Mouse (Mus musculus) neural tube, embryonic 12.5 days (tissue): ENCODE results near the gene Tmem248. TPM values are rescaled to one million over a fixed set of nuclear protein-coding genes. Genes with fewer than 3 reads are reported as not detected.
A peak's percentile ranks its signal among the peaks of the same experiment; 100 is the strongest.

ENCODE experiments used
- ATAC-seq: fragments of 200-750 bp; cut with Nextera tagmentation; 2 replicates; pipeline ENCODE4 v1.8.0; 2017; ENCODE audit warnings: low read depth, mild to moderate bottlenecking, moderate TSS enrichment, moderate library complexity; ENCODE audit not compliant: low FRiP score
- H3K27ac ChIP-seq: fragments of 300-500 bp; sonication (generic); 2 replicates; pipeline ENCODE4 v1.5.1; 2016
- H3K27me3 ChIP-seq: fragments of 300-500 bp; sonication (generic); replicated peaks from 2 replicates; pipeline ENCODE4 v1.6.1; 2016; ENCODE audit warnings: mild to moderate bottlenecking
- H3K36me3 ChIP-seq: fragments of 300-500 bp; sonication (generic); 2 replicates; pipeline ENCODE4 v1.6.1; 2016; ENCODE audit warnings: mild to moderate bottlenecking
- H3K4me1 ChIP-seq: fragments of 300-500 bp; sonication (generic); 2 replicates; pipeline ENCODE4 v1.6.1; 2016
- H3K4me2 ChIP-seq: fragments of 300-500 bp; sonication (generic); replicated peaks from 2 replicates; pipeline ENCODE4 v1.6.1; 2016; ENCODE audit warnings: mild to moderate bottlenecking
- H3K4me3 ChIP-seq: fragments of 300-500 bp; sonication (generic); 2 replicates; pipeline ENCODE4 v1.5.1; 2016
- H3K9ac ChIP-seq: fragments of 300-500 bp; sonication (generic); 2 replicates; pipeline ENCODE4 v1.6.1; 2016; ENCODE audit warnings: mild to moderate bottlenecking
- H3K9me3 ChIP-seq: fragments of 300-500 bp; sonication (generic); 2 replicates; pipeline ENCODE4 v1.6.1; 2016; ENCODE audit warnings: mild to moderate bottlenecking
- WGBS: fragments of 180-500 bp; shearing (Covaris S2); methylation state at CpG from one replicate; pipeline ENCODE4 v1.1.7; 2016; 5-methylcytosine and 5-hydroxymethylcytosine counted together
- polyA plus RNA-seq: library from polyadenylated mRNA; unstranded; fragments of >200 nt; fragmentation: Nextera tagmentation; extraction: Ambion mirVana; gene quantifications from 2 replicates; pipeline ENCODE4 v1.2.1, GENCODE M21; 2016

Tmem248 gene
- polyA plus RNA-seq, 1 experiment from 2014 or later = 31.6 TPM

GRCm38 (mm10) chr5:130185312-130185711 is 31.6 kb upstream of the Tmem248 start:
- ATAC-seq = no peak
- no peak overlapping the region for H3K27ac ChIP-seq
- peaks cover 15% of the 10 kb centered on the region; the same call in 1 of the 2 replicates for H3K36me3 ChIP-seq
- H3K9me3 ChIP-seq = no peaks in the 10 kb centered on the region
- 90% methylated on average over 6 of the region's 6 CpGs for WGBS
- H3K4me3 ChIP-seq = no peak overlapping the region
- H3K27me3 ChIP-seq = no peaks in the 10 kb centered on the region
- no peak overlapping the region for H3K9ac ChIP-seq
- no peaks in the 10 kb centered on the region for H3K4me1 ChIP-seq
- H3K4me2 ChIP-seq = no peak overlapping the region

DNA sequence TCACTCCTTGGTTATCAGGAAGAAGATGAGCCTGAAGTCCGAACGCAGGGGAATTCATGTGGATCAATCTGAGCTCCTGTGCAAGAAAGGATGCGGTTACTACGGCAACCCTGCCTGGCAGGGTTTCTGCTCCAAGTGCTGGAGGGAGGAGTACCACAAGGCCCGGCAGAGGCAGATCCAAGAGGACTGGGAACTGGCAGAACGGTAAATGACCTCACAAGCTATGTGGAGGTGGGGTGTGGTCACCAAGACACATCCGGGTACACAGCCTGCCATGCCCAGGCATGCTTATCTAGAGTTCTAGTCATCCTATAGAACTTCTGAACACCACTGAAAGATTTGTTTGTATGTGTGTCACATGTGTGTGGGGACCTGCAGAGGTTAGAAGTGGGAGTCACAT is 29.5 kb upstream of the Tmem248 start:
- no peaks in the 10 kb centered on the region for H3K27me3 ChIP-seq
- no peaks in the 10 kb centered on the region for H3K4me1 ChIP-seq
- no peak overlapping the region for H3K4me3 ChIP-seq
- peaks cover 28% of the 10 kb centered on the region for H3K36me3 ChIP-seq
- no peak overlapping the region for H3K9ac ChIP-seq
- no peaks in the 10 kb centered on the region for H3K9me3 ChIP-seq
- WGBS = 62% methylated on average over 7 of the region's 7 CpGs
- peak overlapping the region; percentile 23; the same call in 1 of the 2 replicates for H3K27ac ChIP-seq
- ATAC-seq = no peak
- H3K4me2 ChIP-seq = no peak overlapping the region

DNA sequence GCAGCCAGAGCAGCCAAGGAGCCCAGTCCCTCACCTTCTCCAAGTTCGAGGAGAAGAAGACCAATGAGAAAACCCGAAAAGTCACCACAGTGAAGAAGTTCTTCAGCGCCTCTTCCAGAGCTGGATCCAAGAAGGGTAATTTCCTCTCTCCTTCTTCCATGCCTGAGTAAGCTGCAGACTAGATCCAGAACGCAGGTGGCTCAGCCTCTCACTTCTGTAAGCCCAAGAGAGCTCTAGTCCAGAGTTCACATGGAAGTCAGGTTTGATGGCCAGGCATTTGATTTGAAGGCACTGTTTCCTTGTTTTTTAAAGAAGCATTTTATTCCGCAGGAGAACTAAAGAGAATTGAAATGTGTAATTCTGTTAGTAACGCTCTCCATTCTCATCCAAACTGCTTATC is 26.0 kb upstream of the Tmem248 start:
- H3K9ac ChIP-seq = no peak overlapping the region
- no peak overlapping the region for H3K27ac ChIP-seq
- H3K4me3 ChIP-seq = no peak overlapping the region
- H3K4me2 ChIP-seq = no peak overlapping the region
- H3K36me3 ChIP-seq = peaks cover 41% of the 10 kb centered on the region
- no peak for ATAC-seq
- no peaks in the 10 kb centered on the region for H3K4me1 ChIP-seq
- no peaks in the 10 kb centered on the region for H3K9me3 ChIP-seq
- WGBS = 91% methylated on average over 6 of the region's 6 CpGs
- H3K27me3 ChIP-seq = no peaks in the 10 kb centered on the region

GRCm38 (mm10) chr5:130191865-130192264 is 25.0 kb upstream of the Tmem248 start:
- Histone ChIP-seq H3K9me3 (no peaks in the 10 kb centered on the region), H3K4me3 (no peak overlapping the region), H3K27ac (no peak overlapping the region), H3K4me1 (no peaks in the 10 kb centered on the region), H3K9ac (no peak overlapping the region), H3K27me3 (no peaks in the 10 kb centered on the region), H3K36me3 (peaks cover 41% of the 10 kb centered on the region), H3K4me2 (no peak overlapping the region)
- no peak for ATAC-seq
- 86% methylated on average over 6 of the region's 6 CpGs for WGBS

DNA sequence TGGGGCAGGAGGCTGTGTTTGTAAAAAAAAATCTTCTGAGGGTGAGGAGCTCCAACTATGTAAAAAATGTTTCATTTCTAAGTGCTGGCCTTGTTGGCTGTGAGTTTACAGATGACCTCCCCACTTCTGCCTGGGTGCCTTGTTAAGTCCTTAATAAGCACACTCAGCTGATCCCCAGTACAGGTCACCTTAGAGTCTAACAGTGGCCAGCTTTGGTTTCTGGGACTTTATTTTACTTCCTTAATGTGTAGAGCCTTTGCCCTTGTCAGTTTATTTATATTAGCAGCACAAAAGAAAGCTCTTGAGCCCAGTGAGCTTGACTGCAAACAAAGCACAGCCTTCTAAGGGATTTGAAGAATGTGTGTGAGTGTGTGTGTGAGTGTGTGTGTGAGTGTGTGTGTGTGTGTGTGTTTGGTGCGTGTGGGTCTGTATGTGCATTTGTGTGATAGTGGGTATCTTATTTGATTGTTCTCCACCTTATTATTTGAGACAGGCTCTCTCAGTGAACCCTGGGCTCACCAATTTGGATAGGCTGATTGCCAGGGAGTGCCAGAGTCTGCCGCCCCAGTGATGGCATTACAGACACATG is 24.4 kb upstream of the Tmem248 start:
- Histone ChIP-seq H3K27ac (no peak overlapping the region), H3K9ac (no peak overlapping the region), H3K4me1 (no peaks in the 10 kb centered on the region), H3K9me3 (no peaks in the 10 kb centered on the region), H3K4me2 (no peak overlapping the region), H3K27me3 (no peaks in the 10 kb centered on the region), H3K4me3 (no peak overlapping the region), H3K36me3 (peaks cover 43% of the 10 kb centered on the region)
- no peak for ATAC-seq
- WGBS = 81% methylated on average over 2 of the region's 2 CpGs

GRCm38 (mm10) chr5:130193760-130194159 is 23.1 kb upstream of the Tmem248 start:
- no peaks in the 10 kb centered on the region for H3K27me3 ChIP-seq
- no peaks in the 10 kb centered on the region for H3K9me3 ChIP-seq
- H3K4me1 ChIP-seq = no peaks in the 10 kb centered on the region
- no peak overlapping the region for H3K27ac ChIP-seq
- 90% methylated on average over 3 of the region's 3 CpGs for whole genome bisulfite sequencing
- ATAC-seq = no peak
- no peak overlapping the region for H3K4me3 ChIP-seq
- H3K4me2 ChIP-seq = no peak overlapping the region
- H3K9ac ChIP-seq = no peak overlapping the region
- peaks cover 55% of the 10 kb centered on the region for H3K36me3 ChIP-seq

- Histone ChIP-seq H3K9ac (no peak overlapping the region), H3K4me2 (no peak overlapping the region), H3K27me3 (no peaks in the 10 kb centered on the region), H3K4me3 (no peak overlapping the region), H3K4me1 (no peaks in the 10 kb centered on the region), H3K36me3 (peaks cover 47% of the 10 kb centered on the region), H3K9me3 (no peaks in the 10 kb centered on the region), H3K27ac (no peak overlapping the region)
- no peak for ATAC-seq
- WGBS = 71% methylated on average over 1 of the region's 1 CpGs
Measured at GRCm38 (mm10) chr5:130196307-130196706, 20.6 kb upstream of the Tmem248 start.

GRCm38 (mm10) chr5:130197454-130197853 is 19.4 kb upstream of the Tmem248 start:
- Histone ChIP-seq H3K9ac (no peak overlapping the region), H3K9me3 (no peaks in the 10 kb centered on the region), H3K27ac (no peak overlapping the region), H3K4me1 (no peaks in the 10 kb centered on the region), H3K27me3 (no peaks in the 10 kb centered on the region), H3K4me2 (no peak overlapping the region), H3K36me3 (peaks cover 41% of the 10 kb centered on the region), H3K4me3 (no peak overlapping the region)
- 85% methylated on average over 3 of the region's 3 CpGs for WGBS
- no peak for ATAC-seq

- H3K4me1 ChIP-seq = no peaks in the 10 kb centered on the region
- H3K4me3 ChIP-seq = no peak overlapping the region
- ATAC-seq = no peak
- H3K27me3 ChIP-seq = no peaks in the 10 kb centered on the region
- peaks cover 40% of the 10 kb centered on the region for H3K36me3 ChIP-seq
- no peak overlapping the region for H3K27ac ChIP-seq
- no peaks in the 10 kb centered on the region for H3K9me3 ChIP-seq
- no peak overlapping the region for H3K4me2 ChIP-seq
- WGBS = 89% methylated on average over 7 of the region's 7 CpGs
- H3K9ac ChIP-seq = no peak overlapping the region
Measured at GRCm38 (mm10) chr5:130197981-130198380, 18.9 kb upstream of the Tmem248 start.

DNA sequence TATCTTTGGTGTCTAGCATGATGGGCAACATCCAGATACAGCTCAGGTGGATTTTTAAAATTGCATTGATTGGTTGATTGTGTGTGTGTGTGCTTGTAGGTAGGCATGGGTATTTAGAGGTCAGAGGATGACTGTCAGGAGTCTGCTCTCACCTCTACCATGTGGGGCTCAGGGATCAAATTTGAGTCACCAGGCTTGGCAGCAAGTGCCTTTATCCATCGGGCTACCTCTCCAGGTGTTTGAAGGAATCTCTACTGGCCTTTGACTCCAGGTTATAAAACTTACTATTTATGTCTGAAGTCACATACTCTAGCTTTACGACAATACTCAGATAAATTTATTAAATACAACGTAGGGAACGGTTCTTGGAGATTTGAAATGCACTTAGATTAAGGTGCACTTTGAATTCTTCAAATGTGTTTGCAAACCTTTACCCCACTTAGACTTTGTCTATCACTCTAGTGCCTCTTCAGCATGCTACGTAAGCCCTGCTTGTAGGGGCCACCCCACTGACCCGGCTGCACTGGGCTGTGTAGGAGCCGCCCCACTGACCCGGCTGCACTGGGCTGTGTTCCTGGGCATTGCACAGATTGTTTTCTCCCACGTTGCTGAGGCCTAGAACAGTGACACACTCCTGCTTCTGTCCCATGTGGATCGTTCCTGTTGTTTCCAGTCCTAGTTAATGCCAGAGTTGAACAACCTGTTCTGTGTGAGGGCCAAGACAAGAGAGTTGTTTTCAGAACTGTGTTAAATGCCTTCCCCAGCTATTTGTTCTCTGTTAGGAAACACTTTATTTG is 16.4 kb upstream of the Tmem248 start:
- Histone ChIP-seq H3K27me3 (no peaks in the 10 kb centered on the region), H3K4me2 (no peak overlapping the region), H3K36me3 (peaks cover 39% of the 10 kb centered on the region), H3K4me1 (no peaks in the 10 kb centered on the region), H3K4me3 (no peak overlapping the region), H3K9ac (no peak overlapping the region), H3K9me3 (no peaks in the 10 kb centered on the region), H3K27ac (no peak overlapping the region)
- 89% methylated on average over 10 of the region's 10 CpGs for WGBS
- no peak for ATAC-seq

GRCm38 (mm10) chr5:130203948-130204347 is 12.9 kb upstream of the Tmem248 start:
- 93% methylated on average over 4 of the region's 4 CpGs for WGBS
- peaks cover 32% of the 10 kb centered on the region for H3K36me3 ChIP-seq
- no peak overlapping the region for H3K4me3 ChIP-seq
- H3K4me1 ChIP-seq = no peaks in the 10 kb centered on the region
- no peak overlapping the region for H3K4me2 ChIP-seq
- no peaks in the 10 kb centered on the region for H3K27me3 ChIP-seq
- no peak for ATAC-seq
- H3K9ac ChIP-seq = no peak overlapping the region
- H3K9me3 ChIP-seq = no peaks in the 10 kb centered on the region
- H3K27ac ChIP-seq = no peak overlapping the region

- no peak overlapping the region for H3K27ac ChIP-seq
- H3K27me3 ChIP-seq = no peaks in the 10 kb centered on the region
- no peaks in the 10 kb centered on the region for H3K4me1 ChIP-seq
- no peak overlapping the region for H3K9ac ChIP-seq
- no peak overlapping the region for H3K4me3 ChIP-seq
- peaks cover 38% of the 10 kb centered on the region for H3K36me3 ChIP-seq
- no peak overlapping the region for H3K4me2 ChIP-seq
- ATAC-seq = no peak
- no peaks in the 10 kb centered on the region for H3K9me3 ChIP-seq
- 86% methylated on average over 6 of the region's 6 CpGs for WGBS
Measured at GRCm38 (mm10) chr5:130204560-130204959, 12.3 kb upstream of the Tmem248 start.
